Mouse (Mus musculus) urinary bladder, adult 18-20 months (tissue): ENCODE results near the gene Mtg1.

Experiments
- DNase-seq, 2 experiments: peaks; one replicate each; pipeline ENCODE4 v3.0.0; 2022; ENCODE audit warnings: low spot score in 2 of 2, mixed read lengths in 2 of 2

Gene Mtg1

DNA sequence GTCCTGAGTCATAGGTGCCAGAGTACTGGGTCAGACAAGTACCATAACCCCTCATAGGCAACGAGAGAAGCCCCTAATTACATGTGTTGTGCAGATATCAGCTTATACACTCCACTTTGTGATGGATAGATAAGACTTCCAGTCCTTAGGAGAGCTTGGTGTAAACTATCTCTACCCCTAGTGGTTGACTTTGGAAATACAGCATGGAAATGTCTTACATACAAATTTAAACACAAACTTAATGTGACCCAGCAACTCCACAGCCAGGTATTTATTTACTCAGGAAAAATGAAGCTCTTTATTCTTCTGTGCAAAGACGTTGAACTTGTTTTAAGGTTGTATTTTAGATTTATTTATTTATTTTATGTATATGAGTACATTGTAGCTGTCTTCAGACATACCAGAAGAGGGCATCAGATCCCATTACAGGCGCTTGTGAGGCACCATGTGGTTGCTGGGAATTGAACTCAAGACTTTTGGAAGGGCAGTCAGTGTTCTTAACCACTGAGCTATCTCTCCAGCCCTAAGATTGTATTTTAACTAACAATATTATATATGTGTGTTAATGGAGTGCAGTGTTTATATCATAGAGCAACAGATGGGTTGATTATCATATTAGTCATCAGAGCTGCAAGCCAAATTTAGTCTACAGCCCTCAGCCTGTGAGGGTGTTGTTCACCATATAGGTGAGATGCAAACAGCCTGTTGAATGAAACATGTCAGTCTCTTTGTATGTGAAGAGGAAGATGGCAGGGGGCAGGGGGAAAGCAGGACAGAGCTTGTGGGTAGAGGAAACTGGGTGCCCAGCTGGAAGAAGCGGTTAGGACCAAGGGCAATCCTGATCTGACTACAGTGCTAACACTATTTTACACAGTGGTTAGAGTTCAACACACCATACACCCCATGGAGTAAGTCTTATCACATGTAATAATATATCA is 51.3 kb downstream of the Mtg1 start:
- no peak for DNase-seq

DNA sequence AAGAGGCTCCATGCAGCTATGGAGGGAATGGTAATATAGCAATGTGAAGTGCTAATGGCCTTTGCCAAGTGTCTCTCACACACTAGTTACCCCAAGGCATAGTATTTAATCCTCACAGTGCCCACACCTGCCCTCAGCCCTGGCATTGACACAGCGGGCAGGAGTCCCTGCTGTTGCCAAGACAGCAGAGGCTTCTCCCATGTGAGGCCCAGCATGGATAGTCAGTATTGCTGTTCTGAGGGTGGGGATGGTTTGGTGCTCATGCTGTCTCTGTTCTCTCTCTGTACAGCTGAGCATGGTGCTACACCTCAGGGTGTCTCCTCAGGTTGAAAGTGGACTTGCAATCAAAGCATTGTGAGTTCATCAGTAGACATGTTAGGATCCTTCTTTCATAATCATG is 53.1 kb downstream of the Mtg1 start:
- no peak for DNase-seq

DNA sequence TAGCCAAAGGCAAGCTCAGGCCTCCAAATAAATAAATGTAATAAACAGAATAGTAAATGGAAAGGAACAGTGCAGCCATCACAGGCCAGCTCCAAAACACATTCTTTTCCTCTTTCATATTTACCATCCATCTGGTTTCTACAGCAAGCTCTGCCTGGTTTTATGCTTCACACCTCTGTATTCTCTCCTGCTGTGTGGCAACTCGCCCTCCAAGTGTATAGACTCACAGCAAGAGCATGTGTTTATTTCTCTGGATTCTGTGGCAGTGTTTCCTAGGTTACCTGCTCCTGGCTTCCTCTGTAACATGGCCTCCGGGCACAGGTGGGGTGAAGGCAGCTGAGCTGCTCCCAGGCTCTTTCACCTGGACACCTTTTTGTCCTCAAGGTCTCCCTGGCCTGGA is 55.1 kb downstream of the Mtg1 start:
- DNase-seq = no peak

GRCm38 (mm10) chr7:140192851-140193250 is 55.5 kb downstream of the Mtg1 start:
- no peak for DNase-seq

DNA sequence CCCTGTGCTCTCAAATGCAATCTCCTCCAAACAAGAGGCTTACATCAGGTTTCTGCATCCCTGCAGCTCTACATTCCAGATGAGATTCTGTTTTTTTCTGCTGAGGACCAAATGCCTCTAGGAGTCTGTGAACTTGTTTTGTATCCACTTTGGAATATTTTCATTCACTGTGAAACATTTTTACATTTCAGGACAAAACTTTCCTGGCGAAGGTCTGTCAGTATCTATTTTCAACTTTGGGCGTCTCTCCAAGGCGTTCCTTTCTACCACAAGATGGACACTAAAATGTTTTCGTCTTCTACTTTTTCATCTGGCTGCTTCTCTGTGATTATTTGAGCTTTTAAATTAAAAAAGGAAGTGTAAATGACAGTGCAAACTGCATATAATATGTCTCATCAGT is 56.7 kb downstream of the Mtg1 start:
- DNase-seq = no peak

DNA sequence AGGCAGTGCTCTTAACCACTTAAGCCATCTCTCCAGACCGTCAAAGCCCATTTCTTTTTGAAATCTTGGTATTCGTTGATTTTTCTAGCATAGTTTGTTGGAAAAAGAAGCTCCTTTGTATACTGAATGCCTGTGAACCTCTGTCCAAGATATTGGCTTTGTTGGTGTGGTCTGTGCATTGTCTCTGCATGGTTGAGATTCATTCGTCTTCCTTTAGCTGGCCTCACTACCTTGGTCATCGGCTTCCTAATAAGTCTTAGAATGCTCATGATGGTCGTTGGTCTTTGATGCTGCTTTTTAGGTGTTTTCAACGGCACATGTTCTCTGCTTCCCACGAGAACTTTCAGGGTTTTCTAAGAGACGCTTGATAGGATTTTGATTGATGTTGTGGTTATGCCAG is 58.6 kb downstream of the Mtg1 start:
- no peak for DNase-seq
